Mouse (Mus musculus): Measurements from ENCODE around the gene Msmp.

Gene Msmp

GRCm38 (mm10) chr4:43593453-43593852, 9.2 kb upstream of the Msmp start:
- DNase-seq (ENCODE audit: low spot score in 2 of 2), result no peak

- no peak for DNase-seq (ENCODE audit: low spot score in 2 of 2)
Measured at GRCm38 (mm10) chr4:43591961-43592360, 7.7 kb upstream of the Msmp start.

DNA sequence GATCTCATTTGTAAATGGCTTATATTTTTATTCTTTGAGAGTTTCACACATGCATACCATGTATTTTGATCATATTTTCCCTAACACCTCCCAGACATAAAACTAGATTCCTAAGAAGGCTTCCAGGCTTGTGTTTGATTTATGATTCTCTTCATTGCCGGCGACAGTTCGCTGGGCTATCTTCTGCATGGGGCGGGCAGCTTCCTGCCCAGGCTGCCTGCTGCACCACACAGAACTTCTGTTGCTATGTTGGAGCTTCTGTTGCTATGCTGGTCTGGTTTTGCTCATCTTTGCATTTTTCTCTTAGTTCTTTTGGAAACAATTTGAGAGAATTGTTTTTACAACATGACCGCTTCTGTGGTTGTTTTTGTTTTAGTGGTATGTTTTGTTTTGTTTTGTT, 7.2 kb upstream of the Msmp start:
- no peak for DNase-seq (ENCODE audit: low spot score in 2 of 2)

DNA sequence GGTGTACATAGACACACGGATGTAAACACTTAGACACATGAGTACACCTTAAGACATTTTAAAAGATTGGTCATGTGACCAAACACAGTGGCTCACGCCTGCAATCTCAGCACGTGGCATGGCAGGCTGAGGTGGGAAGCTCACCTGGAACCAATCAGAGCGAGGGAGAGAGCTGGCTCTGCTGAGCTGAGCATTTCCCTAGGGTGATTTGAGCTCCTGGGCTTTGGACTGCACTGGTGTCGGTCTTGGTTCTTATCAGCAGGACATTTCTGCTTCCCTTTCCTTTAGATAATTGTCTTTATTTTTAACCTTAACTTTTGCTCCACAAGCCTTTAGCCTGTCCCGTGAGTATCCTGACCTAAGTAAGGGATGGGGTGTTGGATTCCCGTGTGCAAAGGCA, 3.4 kb upstream of the Msmp start:
- no peak for DNase-seq (ENCODE audit: low spot score in 2 of 2)

DNA sequence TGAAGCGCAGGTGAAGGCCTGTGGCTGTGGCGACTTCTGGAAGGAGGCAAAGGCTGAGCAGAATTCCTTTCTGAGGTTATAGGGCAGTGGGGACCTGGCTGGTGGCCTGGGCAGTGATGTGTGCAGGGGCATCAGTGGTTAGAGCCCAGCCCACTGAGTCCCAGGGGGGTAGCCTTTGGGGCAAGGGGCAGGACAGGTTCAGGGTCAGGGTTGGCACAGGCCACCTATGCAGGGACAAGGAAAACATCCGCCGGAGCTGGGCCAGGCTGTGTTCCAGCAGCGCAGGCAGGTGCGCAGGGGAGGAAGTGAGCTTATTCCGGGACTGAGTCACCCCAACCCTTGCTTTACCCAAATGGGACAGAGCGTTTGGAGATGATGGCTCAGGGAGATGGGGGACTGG, 2.1 kb upstream of the Msmp start:
- no peak for DNase-seq (ENCODE audit: low spot score in 2 of 2)

- no peak for DNase-seq (ENCODE audit: low spot score in 2 of 2)
Measured at GRCm38 (mm10) chr4:43585682-43586081, 1.4 kb upstream of the Msmp start.

DNA sequence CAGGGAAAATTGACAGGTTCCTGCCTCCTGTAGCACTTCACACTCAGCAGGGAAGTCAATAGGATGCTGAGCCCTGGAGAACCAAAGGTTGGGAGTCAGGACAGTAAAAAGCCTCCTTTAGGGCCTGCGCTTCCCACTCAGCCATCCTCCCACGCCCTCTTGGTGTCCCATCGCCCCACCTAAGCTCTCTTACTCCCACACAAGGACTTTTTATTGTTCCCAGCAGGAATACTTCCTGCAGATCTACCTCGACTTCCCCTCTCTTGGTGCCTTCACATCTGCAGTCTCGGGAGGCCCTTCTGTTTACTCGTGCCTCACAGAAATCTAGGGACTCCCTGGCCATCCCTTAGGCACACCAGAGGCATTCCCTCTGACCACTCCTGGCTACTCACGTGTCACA, 873 bp downstream of the Msmp start:
- DNase-seq (ENCODE audit: low spot score in 2 of 2), result no peak

DNA sequence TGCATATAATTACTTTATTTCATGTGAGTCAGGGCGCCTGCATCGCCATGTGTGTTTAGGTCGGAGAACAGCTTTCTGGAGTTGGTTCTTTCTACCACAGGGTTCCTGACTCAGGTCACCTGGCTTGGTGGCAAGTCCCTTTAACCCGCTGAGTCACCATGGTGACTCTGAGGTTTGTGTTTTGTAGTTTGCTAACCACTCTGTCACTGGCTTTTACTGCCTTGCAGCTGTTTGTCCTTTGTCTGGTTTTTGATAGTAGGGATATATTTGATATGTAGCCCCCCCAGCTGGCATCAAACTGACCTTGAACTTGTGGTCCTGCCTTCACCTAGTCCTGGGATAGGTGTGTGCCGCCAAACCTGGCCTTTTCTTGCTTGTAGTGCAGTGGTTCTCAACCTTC, 2.1 kb downstream of the Msmp start:
- no peak for DNase-seq (ENCODE audit: low spot score in 2 of 2)

GRCm38 (mm10) chr4:43581381-43581780, 2.9 kb downstream of the Msmp start:
- no peak for DNase-seq (ENCODE audit: low spot score in 2 of 2)

DNA sequence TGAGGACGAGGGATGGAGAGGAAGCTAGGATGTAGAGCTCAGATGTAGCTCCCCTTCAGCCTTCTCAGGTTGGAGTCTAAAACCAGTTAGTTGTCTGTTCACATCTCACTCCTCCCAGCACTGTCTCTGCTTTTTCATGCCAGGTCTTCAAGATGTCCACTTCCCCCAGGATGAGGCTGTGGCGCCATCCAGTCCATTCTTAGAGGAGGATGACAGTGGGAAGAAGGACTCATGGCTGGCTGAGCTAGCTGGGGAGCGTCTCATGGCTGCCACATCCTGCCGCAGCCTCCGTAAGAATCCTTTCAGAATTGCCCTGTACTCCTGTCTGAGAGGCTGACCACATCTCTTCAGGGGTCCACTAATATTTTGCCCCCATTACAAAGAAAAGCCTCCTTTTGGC, 3.6 kb downstream of the Msmp start:
- DNase-seq (ENCODE audit: low spot score in 2 of 2), result no peak

GRCm38 (mm10) chr4:43579731-43580130, 4.6 kb downstream of the Msmp start:
- DNase-seq (ENCODE audit: low spot score in 2 of 2), result no peak

- DNase-seq (ENCODE audit: low spot score in 2 of 2), result no peak
Measured at GRCm38 (mm10) chr4:43579256-43579655, 5.0 kb downstream of the Msmp start.

DNA sequence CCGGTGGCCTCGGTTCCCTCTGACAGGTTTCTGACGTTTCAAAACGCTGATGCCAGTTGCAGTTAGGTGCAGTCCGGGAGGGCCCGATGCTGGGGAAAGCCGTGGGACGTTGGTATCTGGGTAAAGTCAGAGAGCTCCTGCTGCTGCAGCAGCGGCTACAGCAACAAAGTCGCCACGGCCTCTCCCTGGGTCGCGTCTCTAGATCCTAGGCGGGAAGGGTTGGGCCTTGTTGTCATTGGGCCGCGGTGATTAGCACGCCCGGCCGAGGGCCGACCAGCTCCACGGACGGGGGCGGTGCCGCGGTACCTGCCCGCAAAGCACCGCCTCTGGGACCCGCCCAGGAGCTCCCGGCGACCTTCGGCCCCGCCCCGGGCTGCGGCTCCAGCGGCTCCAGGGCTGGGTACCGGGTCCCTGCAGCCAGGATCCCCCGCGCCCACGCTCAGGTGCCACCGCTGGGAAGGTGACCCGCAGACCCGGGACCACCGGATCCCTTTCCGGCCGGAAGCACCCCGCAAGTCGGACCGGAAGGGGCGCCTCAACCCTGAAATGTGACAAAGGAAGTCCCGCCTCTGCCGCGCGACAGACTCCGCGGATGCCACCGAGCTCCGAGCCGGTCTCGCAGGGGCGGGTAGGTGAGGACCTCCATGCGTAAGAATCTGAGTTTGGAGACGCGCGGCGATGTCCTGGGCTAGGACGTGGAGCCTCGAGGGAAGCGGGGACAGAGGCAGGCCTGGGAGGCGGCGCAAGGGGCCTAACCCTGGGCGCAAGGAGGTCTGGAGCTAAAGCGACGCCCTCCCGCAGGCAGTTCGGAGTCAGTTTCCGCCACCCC, 5.7 kb downstream of the Msmp start, which contains the start of the genes Rgp1 and Gba2:
Rgp1 (plus strand) TSS at position 340 of the 829 bp plus-strand sequence.
Gba2 (minus strand) TSS at position 498 of the 829 bp plus-strand sequence.
- DNase-seq (ENCODE audit: low spot score in 2 of 2), result peak; percentile 83

DNA sequence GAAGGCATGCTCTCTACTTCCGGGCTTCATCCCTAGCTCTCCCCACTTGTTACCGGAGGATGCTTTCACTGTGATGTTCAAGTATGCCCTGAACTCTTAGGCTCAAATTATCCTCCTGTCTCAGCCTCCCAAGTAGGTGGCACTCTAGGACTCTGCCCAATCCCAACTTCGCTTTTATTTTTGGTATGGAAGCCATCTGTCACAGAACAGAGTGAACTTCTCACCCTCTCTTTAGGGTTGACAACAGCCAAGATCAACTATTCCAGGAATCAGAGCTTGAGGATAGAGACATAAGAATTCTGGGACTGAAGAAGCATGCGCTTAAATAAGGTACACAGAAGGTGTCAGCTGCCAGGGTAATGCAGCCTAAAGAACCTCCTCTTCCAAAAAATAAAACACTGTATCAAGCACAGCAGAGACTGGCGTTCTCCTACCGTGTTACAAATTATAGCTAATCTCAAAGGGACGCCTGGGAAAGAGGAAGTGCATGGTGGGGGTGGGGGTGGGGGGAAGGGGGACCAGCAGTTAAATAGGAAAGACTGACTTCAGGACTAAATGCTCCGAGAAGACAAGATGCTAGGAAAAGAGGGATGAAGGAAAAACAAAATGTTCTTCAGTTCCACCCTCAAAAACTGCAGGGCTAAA, 6.9 kb downstream of the Msmp start:
- DNase-seq (ENCODE audit: low spot score in 2 of 2), result no peak

- no peak for DNase-seq (ENCODE audit: low spot score in 2 of 2)
Measured at GRCm38 (mm10) chr4:43575356-43575755, 8.9 kb downstream of the Msmp start.

- DNase-seq (ENCODE audit: low spot score in 2 of 2), result no peak
Measured at GRCm38 (mm10) chr4:43573561-43573960, 10.7 kb downstream of the Msmp start.

DNA sequence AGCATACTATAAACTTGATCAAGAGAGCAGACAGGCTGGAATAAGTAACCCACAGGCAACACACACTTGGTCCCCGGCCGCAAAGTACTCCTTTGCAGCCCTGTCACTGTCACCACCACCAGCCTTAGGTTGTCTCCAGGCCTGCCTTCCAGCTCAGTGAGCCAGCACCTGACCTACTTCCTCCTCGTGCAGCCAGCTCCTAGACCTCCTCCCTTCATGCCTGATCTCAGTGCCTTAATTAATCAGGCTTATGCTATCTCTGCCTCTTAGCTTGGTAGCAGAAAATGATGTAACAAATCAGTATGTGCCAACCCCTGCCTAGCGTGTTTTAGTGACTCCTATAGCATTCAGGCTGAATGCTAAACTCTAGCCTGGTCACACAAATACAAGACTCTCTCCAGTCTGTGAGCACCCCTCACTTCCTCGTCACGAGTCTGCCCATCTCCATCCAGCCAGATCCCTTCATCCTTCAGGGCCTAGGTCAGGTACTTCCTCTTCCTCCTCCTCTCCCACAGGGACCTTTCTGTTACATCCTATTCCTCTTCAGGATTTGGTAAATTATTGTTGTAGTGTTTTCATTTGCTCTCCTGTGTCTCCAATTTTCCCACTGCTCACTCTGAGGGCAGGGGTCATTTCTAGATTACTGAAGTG, 12.8 kb downstream of the Msmp start:
- no peak for DNase-seq (ENCODE audit: low spot score in 2 of 2)

- DNase-seq (ENCODE audit: low spot score in 2 of 2), result no peak
Measured at GRCm38 (mm10) chr4:43567140-43567539, 17.2 kb downstream of the Msmp start.

- no peak for DNase-seq (ENCODE audit: low spot score in 2 of 2)
Measured at GRCm38 (mm10) chr4:43564231-43564630, 20.1 kb downstream of the Msmp start.

DNA sequence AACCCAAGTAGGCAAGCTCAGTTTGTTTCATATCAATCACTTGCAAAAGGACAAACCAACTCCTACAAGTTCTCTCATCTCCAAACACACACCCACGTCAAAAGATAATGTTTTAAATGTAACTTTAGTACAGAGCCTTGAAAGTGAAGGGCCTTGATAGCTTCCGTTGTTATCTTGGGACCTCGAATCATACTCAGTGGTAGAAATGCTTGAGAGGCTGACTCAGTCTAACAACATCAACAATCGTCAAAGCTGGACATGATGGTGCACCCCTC, 20.8 kb downstream of the Msmp start:
- DNase-seq (ENCODE audit: low spot score in 2 of 2), result no peak

DNA sequence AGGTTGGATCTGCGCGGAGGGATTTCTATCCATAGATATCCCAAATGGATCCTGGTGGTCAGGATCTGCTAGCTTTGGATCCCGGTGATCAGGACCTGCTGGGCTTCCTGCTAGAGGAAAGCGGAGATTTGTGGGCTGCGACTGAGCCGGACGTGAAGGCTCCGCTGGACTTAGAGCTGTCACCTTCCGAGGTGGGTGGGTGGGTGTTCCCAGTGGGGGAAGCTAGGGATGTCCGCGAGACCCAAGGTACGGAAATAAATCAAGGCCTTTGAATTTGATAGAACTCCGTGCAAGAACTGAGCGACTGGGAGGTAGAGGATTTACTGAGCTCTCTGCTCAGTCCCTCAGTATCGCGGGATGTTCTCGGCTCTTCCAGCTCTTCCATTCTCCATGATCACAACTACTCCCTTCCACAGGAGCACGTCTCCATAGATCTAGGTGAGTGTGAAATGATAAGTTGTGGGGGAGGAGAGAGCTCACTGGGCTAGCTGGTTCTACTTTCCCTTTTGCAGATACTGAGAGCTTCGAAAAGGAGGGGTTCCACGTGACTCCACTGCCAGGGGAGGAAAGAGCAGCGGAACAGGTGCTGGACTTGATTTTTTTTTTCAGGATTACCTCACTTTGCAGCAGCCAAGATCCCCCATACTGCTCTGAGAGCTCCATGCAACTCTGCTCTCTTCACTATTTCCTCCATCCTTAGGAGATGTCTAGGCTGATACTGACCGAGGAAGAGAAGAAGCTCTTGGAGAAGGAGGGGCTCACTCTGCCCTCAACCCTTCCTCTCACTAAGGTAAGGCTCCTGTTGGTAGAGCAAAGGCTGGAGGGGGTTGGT, 21.3 kb downstream of the Msmp start:
- DNase-seq (ENCODE audit: low spot score in 2 of 2), result no peak

Data from spleen, postnatal 14 days (tissue).